Comparison of ENCODE assay signal across 8 mouse cellular contexts in the genomic region with DNA sequence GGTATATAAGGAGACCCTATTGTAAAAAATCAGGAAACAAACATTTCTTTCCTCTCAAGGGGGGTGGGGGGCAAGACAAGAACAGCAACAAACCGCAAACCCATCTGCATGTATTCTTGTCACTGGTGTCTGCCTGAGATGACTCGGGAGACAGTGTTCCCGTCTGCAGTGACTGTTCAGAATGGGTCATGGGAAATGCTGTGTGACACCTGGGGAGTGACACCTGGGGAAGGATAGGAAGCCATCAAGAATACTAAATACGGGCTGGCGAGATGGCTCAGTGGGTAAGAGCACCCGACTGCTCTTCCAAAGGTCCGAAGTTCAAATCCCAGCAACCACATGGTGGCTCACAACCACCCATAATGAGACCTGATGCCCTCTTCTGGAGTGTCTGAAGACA. TPM values are rescaled to one million over a fixed set of nuclear protein-coding genes. Genes with fewer than 3 reads are reported as not detected.
DNase-seq lines count a peak whose midpoint lies in the region; ATAC-seq and TF ChIP-seq lines count a peak whose summit lies in the region.
"Not testable (repeated sequence)": the region's sequence is repeated elsewhere in the genome, so short reads cannot be mapped to it uniquely, and the experiment has no call there.

No protein-coding gene starts in this region.

- H3ac ChIP-seq in C2C12 (ENCODE audit: control insufficient read depth, insufficient read length, low read depth), result not testable (repeated sequence)

- ATAC-seq in forebrain, embryonic 15.5 days (replicated peaks); hindbrain, embryonic 11.5 days (ENCODE audit: low FRiP score); kidney, embryonic 15.5 days (replicated peaks; ENCODE audit: low FRiP score); liver, embryonic 12.5 days; midbrain, embryonic 13.5 days; stomach, embryonic 16.5 days (ENCODE audit: insufficient read depth, low FRiP score): not testable (repeated sequence)

- not testable (repeated sequence) for TF ChIP-seq POLR2A in cortical plate, adult 2 months (IDR thresholded peaks at IDR 0.05; ENCODE audit: extremely low read depth, insufficient read depth, low read length)

- peaks cover 62% of the 10 kb centered on the region for H3K79me2 ChIP-seq in C2C12 (ENCODE audit: control insufficient read depth, insufficient read depth)

- 82% methylated on average over 7 of the region's 7 CpGs for WGBS in forebrain, embryonic 15.5 days
- 86% methylated on average over 7 of the region's 7 CpGs for WGBS in hindbrain, embryonic 11.5 days
- 83% methylated on average over 7 of the region's 7 CpGs for WGBS in kidney, embryonic 15.5 days
- WGBS in liver, embryonic 12.5 days (ENCODE audit: insufficient replicate concordance), result 66% methylated on average over 7 of the region's 7 CpGs
- WGBS in midbrain, embryonic 13.5 days, result 87% methylated on average over 7 of the region's 7 CpGs
- WGBS in stomach, embryonic 16.5 days, result 88% methylated on average over 7 of the region's 7 CpGs

- not testable (repeated sequence) for H3K4me1 ChIP-seq in cortical plate, adult 2 months (ENCODE audit: control insufficient read depth, insufficient read depth, low read length); hindbrain, embryonic 11.5 days (replicated peaks; ENCODE audit: control insufficient read depth, insufficient read depth, low read length)
- peaks cover 20% of the 10 kb centered on the region for H3K4me1 ChIP-seq in forebrain, embryonic 15.5 days
- peaks cover 21% of the 10 kb centered on the region for H3K4me1 ChIP-seq in kidney, embryonic 15.5 days
- H3K4me1 ChIP-seq in liver, embryonic 12.5 days, result peaks cover 49% of the 10 kb centered on the region
- peaks cover 24% of the 10 kb centered on the region for H3K4me1 ChIP-seq in midbrain, embryonic 13.5 days (replicated peaks)
- H3K4me1 ChIP-seq in stomach, embryonic 16.5 days (ENCODE audit: control insufficient read depth, insufficient read depth, low read length), result peaks cover 17% of the 10 kb centered on the region

- H3K36me3 ChIP-seq in C2C12 (ENCODE audit: control insufficient read depth, insufficient read depth), result peaks cover 15% of the 10 kb centered on the region
- H3K36me3 ChIP-seq in forebrain, embryonic 15.5 days; hindbrain, embryonic 11.5 days (ENCODE audit: control insufficient read depth, insufficient read depth, low read length); kidney, embryonic 15.5 days; liver, embryonic 12.5 days; midbrain, embryonic 13.5 days; stomach, embryonic 16.5 days (ENCODE audit: control insufficient read depth, insufficient read depth, low read length): not testable (repeated sequence)

- peaks cover 54% of the 10 kb centered on the region for H3K79me3 ChIP-seq in C2C12 (ENCODE audit: low read depth)

- not testable (repeated sequence) for TF ChIP-seq CTCF in C2C12 (IDR thresholded peaks at IDR 0.05; ENCODE audit: control insufficient read depth, insufficient read depth, insufficient read length); cortical plate, adult 2 months (IDR thresholded peaks at IDR 0.05; ENCODE audit: extremely low read depth, insufficient read depth, low read length)

- not testable (repeated sequence) for DNase-seq in hindbrain, embryonic 11.5 days (ENCODE audit: low spot score)

- peak overlapping the region; percentile 95; the same call in 1 of the 2 replicates for H3K9ac ChIP-seq in forebrain, embryonic 15.5 days (replicated peaks)
- peak overlapping the region; percentile 94; the same call in 1 of the 2 replicates for H3K9ac ChIP-seq in hindbrain, embryonic 11.5 days (ENCODE audit: low read depth, low read length)
- 0 out of 2 replicates have a peak overlapping the region, but pooled peaks have one; percentile 90 for H3K9ac ChIP-seq in kidney, embryonic 15.5 days
- H3K9ac ChIP-seq in liver, embryonic 12.5 days, result peak overlapping the region; percentile 90
- peak overlapping the region; percentile 96; the same call in 1 of the 2 replicates for H3K9ac ChIP-seq in midbrain, embryonic 13.5 days (replicated peaks)
- H3K9ac ChIP-seq in stomach, embryonic 16.5 days (ENCODE audit: low read length), result not testable (repeated sequence)

- H3K4me3 ChIP-seq in C2C12 (ENCODE audit: insufficient read depth, poor library complexity, severe bottlenecking), result peak overlapping the region; percentile 68
- peak overlapping the region; percentile 74; the same call in 1 of the 2 replicates for H3K4me3 ChIP-seq in cortical plate, adult 2 months (ENCODE audit: insufficient read depth, low read length)
- H3K4me3 ChIP-seq in forebrain, embryonic 15.5 days, result peak overlapping the region; percentile 96
- H3K4me3 ChIP-seq in hindbrain, embryonic 11.5 days (ENCODE audit: low read depth, low read length), result peak overlapping the region; percentile 95; the same call in 1 of the 2 replicates
- H3K4me3 ChIP-seq in kidney, embryonic 15.5 days (replicated peaks), result peak overlapping the region; percentile 93
- H3K4me3 ChIP-seq in liver, embryonic 12.5 days, result peak overlapping the region; percentile 84
- H3K4me3 ChIP-seq in midbrain, embryonic 13.5 days (replicated peaks), result peak overlapping the region; percentile 97
- peak overlapping the region; percentile 99 for H3K4me3 ChIP-seq in stomach, embryonic 16.5 days (replicated peaks; ENCODE audit: low read length)

- peak overlapping the region; percentile 62 for H3K4me2 ChIP-seq in forebrain, embryonic 15.5 days (replicated peaks)
- peak overlapping the region; percentile 64 for H3K4me2 ChIP-seq in hindbrain, embryonic 11.5 days (replicated peaks; ENCODE audit: low read depth, low read length)
- peak overlapping the region; percentile 62 for H3K4me2 ChIP-seq in kidney, embryonic 15.5 days
- peak overlapping the region; percentile 85 for H3K4me2 ChIP-seq in liver, embryonic 12.5 days
- H3K4me2 ChIP-seq in midbrain, embryonic 13.5 days (replicated peaks), result peak overlapping the region; percentile 77
- H3K4me2 ChIP-seq in stomach, embryonic 16.5 days (ENCODE audit: low read depth, low read length), result peak overlapping the region; percentile 80

- not testable (repeated sequence) for H3K27ac ChIP-seq in cortical plate, adult 2 months (ENCODE audit: insufficient read depth, low read length); forebrain, embryonic 15.5 days (replicated peaks); hindbrain, embryonic 11.5 days (ENCODE audit: low read depth, low read length); kidney, embryonic 15.5 days; liver, embryonic 12.5 days; midbrain, embryonic 13.5 days; stomach, embryonic 16.5 days (ENCODE audit: low read length)

- H3K9me3 ChIP-seq in forebrain, embryonic 15.5 days; hindbrain, embryonic 11.5 days (ENCODE audit: control insufficient read depth, low read length); kidney, embryonic 15.5 days (replicated peaks); liver, embryonic 12.5 days (replicated peaks); midbrain, embryonic 13.5 days; stomach, embryonic 16.5 days (replicated peaks; ENCODE audit: control insufficient read depth, low read length): not testable (repeated sequence)

- H3K27me3 ChIP-seq in C2C12 (ENCODE audit: control insufficient read depth, insufficient read depth, insufficient read length); forebrain, embryonic 15.5 days; hindbrain, embryonic 11.5 days (ENCODE audit: control insufficient read depth, insufficient read depth, low read length); kidney, embryonic 15.5 days; liver, embryonic 12.5 days (replicated peaks); midbrain, embryonic 13.5 days; stomach, embryonic 16.5 days (ENCODE audit: control insufficient read depth, insufficient read depth, low read length): not testable (repeated sequence)

RNA-seq across cellular contexts. Expression of a gene that starts 1.5 kb away (rescaled TPM):
- 241 TPM for polyA plus RNA-seq in C2C12 (2012; fragmentation: generic; extraction: Trizol)
- 101 and 102 TPM in 2 replicates for polyA plus RNA-seq in cortical plate, adult 2 months (2012; rRNA removed)
- 259 and 261 TPM in 2 replicates for polyA plus RNA-seq in forebrain, embryonic 15.5 days (2015; fragmentation: Nextera tagmentation; extraction: Ambion mirVana)
- 347 and 362 TPM in 2 replicates for polyA plus RNA-seq in hindbrain, embryonic 11.5 days (2014; fragmentation: Nextera tagmentation; extraction: Ambion mirVana)
- polyA plus RNA-seq in kidney, embryonic 15.5 days (2015; fragmentation: Nextera tagmentation; extraction: Ambion mirVana), result 251 and 262 TPM in 2 replicates
- 131 and 132 TPM in 2 replicates for polyA plus RNA-seq in liver, embryonic 12.5 days (2016; fragmentation: Nextera tagmentation; extraction: Ambion mirVana)
- polyA plus RNA-seq in midbrain, embryonic 13.5 days (2015; fragmentation: Nextera tagmentation; extraction: Ambion mirVana), result 277 TPM in 2 replicates
- 196 and 218 TPM in 2 replicates for polyA plus RNA-seq in stomach, embryonic 16.5 days (2015; fragmentation: Nextera tagmentation; extraction: Ambion mirVana)

RNA-seq across cellular contexts. Expression of a gene that starts 28.4 kb away (rescaled TPM):
- polyA plus RNA-seq in C2C12 (2012; fragmentation: generic; extraction: Trizol), result 4.4 TPM
- polyA plus RNA-seq in cortical plate, adult 2 months (2012; rRNA removed), result 4.1 and 4.8 TPM in 2 replicates
- 9.8 and 11.6 TPM in 2 replicates for polyA plus RNA-seq in forebrain, embryonic 15.5 days (2015; fragmentation: Nextera tagmentation; extraction: Ambion mirVana)
- 19.5 and 19.9 TPM in 2 replicates for polyA plus RNA-seq in hindbrain, embryonic 11.5 days (2014; fragmentation: Nextera tagmentation; extraction: Ambion mirVana)
- polyA plus RNA-seq in kidney, embryonic 15.5 days (2015; fragmentation: Nextera tagmentation; extraction: Ambion mirVana), result 23.4 and 25.9 TPM in 2 replicates
- polyA plus RNA-seq in liver, embryonic 12.5 days (2016; fragmentation: Nextera tagmentation; extraction: Ambion mirVana), result 9.3 and 12.1 TPM in 2 replicates
- 11.9 and 14.7 TPM in 2 replicates for polyA plus RNA-seq in midbrain, embryonic 13.5 days (2015; fragmentation: Nextera tagmentation; extraction: Ambion mirVana)
- 21.5 and 21.9 TPM in 2 replicates for polyA plus RNA-seq in stomach, embryonic 16.5 days (2015; fragmentation: Nextera tagmentation; extraction: Ambion mirVana)
